Mouse (Mus musculus): ENCODE measurements at regions not wholly inside any gene's neighbourhood (a gene's known extent, or its start where the extent isn't known, plus 50 kb on each side); places are given as distances from the start of the nearest gene placed in this dataset.
"Not testable (repeated sequence)": the region's sequence is repeated elsewhere in the genome, so short reads cannot be mapped to it uniquely, and the experiment has no call there.

GRCm38 (mm10) chr8:37048912-37049692, 55.7 kb downstream of the AI429214 start:
- DNase-seq: no peak

- no peak for DNase-seq
Measured at GRCm38 (mm10) chr8:37049969-37050683, 56.7 kb downstream of the AI429214 start.

- no peak for DNase-seq
Measured at GRCm38 (mm10) chr8:37050684-37051028, 57.3 kb downstream of the AI429214 start.

- DNase-seq: peak in 1 of 2 experiments; percentile 2
Measured at GRCm38 (mm10) chr8:37056376-37056775, 63.0 kb downstream of the AI429214 start.

GRCm38 (mm10) chr8:37058390-37058789, 65.0 kb downstream of the AI429214 start:
- DNase-seq: no peak

GRCm38 (mm10) chr8:37062012-37062944, 68.9 kb downstream of the AI429214 start:
- DNase-seq: peak; percentile 58 to 87

- DNase-seq: peak; percentile 59 to 88
Measured at GRCm38 (mm10) chr8:37063764-37064331, 70.4 kb downstream of the AI429214 start.

- peak; percentile 10 to 11 for DNase-seq
Measured at GRCm38 (mm10) chr8:37072905-37073304, 79.5 kb downstream of the AI429214 start.

- DNase-seq: no peak
Measured at GRCm38 (mm10) chr8:37099727-37100126, 106.3 kb downstream of the AI429214 start.

GRCm38 (mm10) chr8:37112386-37112785, 119.0 kb downstream of the AI429214 start:
- not testable (repeated sequence) for DNase-seq

- DNase-seq: no peak
Measured at GRCm38 (mm10) chr8:37125834-37126233, 132.4 kb downstream of the AI429214 start.

- DNase-seq: no peak
Measured at GRCm38 (mm10) chr8:37129670-37130069, 136.3 kb downstream of the AI429214 start.

GRCm38 (mm10) chr8:37131988-37132387, 138.6 kb downstream of the AI429214 start:
- DNase-seq: peak in 1 of 2 experiments; percentile 25

- DNase-seq: no peak
Measured at GRCm38 (mm10) chr8:37134192-37134964, 141.0 kb downstream of the AI429214 start.

- no peak for DNase-seq
Measured at GRCm38 (mm10) chr8:37150286-37150685, 156.9 kb downstream of the AI429214 start.

- no peak for DNase-seq
Measured at GRCm38 (mm10) chr8:37154361-37154760, 161.0 kb downstream of the AI429214 start.

GRCm38 (mm10) chr8:37154946-37155345, 161.5 kb downstream of the AI429214 start:
- DNase-seq: peak; percentile 50 to 61

- peak; percentile 65 to 87 for DNase-seq
Measured at GRCm38 (mm10) chr8:37159481-37159880, 166.1 kb downstream of the AI429214 start.

- DNase-seq: no peak
Measured at GRCm38 (mm10) chr8:37196859-37197258, 203.5 kb downstream of the AI429214 start.

GRCm38 (mm10) chr8:37215894-37216293, 222.5 kb downstream of the AI429214 start:
- DNase-seq: no peak

- peak in 1 of 2 experiments; percentile 49 for DNase-seq
Measured at GRCm38 (mm10) chr8:37227091-37227490, 233.7 kb downstream of the AI429214 start.

- no peak for DNase-seq
Measured at GRCm38 (mm10) chr8:37237306-37237705, 243.9 kb downstream of the AI429214 start.
